Mouse (Mus musculus) skeletal muscle tissue, adult 2 months (tissue): ENCODE measurements around the gene Apba3.

ENCODE experiments used
- DNase-seq: peaks from one replicate; pipeline ENCODE4 v3.0.0-alpha.2; 2012; ENCODE audit warnings: low read depth, low spot score

Apba3 gene

DNA sequence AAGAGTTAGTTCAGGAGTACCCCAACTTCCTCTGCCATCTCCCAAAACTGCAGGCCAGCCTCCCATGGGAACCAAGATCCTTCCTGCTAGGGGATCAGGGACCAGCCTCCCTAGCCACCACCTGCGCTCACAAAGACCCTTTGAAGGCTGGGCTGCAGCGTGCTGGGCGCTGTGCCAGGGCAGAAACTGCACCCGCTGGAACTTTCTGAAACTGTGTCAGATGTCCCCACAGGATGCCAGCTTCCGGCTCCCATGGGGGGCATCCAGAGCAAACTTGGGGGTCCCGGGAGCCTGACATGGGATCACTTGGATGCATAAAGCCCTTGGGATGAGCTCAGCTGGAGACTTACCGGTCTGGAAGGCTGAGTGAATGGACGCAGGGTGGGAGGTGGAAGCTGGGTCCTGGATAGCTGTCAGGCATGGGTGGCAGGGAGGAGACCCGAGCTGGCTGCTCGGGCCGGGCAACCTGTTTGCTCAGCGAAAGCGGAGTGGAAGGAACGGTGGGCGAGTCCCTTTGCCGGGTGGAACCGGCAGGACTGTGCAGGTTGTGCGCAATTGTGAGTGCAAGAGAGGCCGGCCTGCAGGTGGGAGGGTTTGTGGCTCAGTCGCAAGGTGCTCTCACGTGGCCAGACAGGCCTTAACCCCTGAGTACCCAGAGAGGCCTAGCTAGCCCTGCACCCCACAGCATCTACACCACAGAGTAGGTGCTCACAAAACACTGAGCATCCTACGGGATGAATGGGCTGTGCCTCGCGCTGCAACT, 24.1 kb downstream of the Apba3 start:
- no peak for DNase-seq

DNA sequence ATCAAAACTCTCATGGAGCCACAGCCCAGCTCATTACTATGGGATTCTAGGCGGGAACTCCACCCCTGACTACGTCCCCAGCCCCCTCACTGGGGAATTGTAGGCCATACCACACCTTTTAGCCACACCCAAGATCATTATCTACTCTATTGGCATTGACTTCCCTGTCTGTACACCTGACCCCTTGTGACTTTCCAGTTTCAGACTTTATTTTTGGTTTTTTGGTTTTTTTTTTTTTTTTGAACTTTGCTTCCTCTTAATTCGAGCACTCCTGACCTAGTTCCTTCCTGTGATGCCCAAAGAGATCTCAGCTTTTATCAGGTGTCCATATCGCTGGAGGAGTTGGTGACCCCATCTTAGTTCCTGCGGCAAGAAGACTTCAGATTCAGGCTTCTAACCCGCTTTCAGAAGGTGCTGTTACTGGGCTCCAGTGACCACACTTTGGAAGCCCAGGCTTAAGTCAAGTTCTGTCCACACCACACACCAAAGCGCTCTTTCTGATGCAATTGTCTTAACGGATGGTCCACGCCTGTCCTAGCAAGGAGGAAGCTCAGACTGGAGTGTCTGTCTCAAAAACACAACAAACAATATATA, 24.8 kb downstream of the Apba3 start, which contains the start of gene Tjp3:
Tjp3 (minus strand) TSS at position 71 of the 594 bp plus-strand sequence.
- no peak for DNase-seq

DNA sequence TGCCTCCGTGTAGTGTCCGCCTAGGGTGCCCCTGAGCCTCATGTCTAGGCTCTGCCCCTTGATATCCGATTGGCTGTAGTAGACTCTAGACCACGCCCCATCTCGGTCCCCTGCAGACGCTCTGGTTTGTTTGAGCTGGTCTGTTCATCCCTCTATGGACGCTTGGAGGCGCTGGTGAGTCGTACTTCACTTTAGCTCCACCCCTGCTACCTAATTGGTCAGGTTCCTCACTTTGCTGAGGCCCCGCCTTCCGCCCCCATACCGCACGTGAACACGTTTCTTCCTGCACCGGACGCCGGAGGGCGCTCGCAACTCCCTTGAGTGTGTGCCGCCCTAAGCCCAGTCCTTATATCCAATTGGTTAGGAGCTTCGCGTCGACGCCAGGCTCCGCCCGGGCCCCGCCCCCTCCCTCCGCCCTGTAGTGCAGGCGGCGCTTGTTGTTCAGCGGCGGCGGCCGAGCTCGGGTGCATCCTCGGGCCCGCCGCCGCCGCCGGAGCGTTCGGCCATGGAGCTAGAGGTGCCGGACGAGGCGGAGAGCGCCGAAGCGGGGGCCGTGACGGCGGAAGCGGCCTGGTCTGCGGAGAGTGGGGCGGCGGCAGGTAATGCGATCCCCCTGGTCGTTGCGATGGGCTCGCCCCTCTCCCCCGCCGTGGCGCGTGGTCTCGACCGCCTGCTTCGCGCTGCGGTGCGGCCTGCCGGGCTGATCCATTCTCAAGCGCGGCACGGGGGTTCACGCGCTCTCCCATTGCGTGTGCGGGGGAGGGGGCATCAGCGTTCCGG, 26.0 kb downstream of the Apba3 start, which contains the start of gene Pip5k1c:
Pip5k1c (plus strand) TSS at position 410 of the 780 bp plus-strand sequence.
- DNase-seq, result peak; percentile 100

DNA sequence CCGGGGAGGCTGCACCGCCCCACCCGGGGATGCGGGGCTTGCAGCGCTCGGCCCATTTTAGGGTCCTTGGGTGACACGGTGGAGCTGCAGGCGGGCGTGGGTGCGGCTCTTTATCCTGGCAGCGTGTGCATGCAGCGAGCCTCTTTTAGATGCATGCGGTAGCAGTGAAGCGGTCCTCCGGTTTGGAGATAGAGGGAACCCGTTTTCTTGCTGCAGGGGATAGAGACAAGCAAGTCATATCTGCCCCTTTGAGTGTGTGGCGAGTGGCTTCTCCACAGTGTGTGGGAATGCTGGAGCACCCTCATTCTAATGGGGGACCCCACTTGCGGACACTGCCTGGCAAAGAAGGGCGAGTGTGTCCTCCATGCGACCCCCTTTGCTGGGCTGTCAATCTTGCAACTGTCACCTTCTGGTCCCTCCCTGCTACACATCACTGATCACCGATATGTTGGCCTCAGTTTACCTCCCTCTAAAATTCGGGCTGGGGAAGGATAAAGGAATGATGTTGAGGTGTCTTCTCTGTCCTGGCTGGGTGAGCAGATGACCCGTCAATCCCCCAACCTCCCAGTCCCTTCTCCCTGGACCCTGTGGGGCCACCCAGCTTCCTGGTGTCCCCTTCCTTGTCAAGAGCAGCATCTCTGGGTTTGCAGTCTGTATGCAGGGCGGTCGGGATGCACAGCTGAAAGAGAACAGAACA, 26.7 kb downstream of the Apba3 start:
- no peak for DNase-seq

DNA sequence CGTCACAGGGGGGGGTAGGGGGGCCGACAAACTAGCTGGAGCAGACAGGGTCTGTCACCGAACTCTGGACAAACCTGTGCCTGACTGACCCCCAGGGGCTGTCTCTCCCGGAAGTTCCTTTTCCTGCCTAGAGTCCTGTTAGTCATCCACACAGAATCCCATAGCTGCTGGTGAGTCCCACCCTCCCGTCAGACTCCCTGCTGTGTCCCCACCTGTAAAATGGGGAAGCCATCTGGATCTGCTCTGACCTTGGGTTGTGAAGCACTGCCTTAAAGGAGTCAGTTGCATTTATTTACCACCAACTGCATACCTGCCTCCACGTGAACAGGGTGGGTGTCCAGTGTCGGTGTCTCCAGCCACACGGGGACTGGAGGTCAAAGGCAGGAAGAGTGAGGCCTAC, 27.7 kb downstream of the Apba3 start:
- DNase-seq, result no peak

DNA sequence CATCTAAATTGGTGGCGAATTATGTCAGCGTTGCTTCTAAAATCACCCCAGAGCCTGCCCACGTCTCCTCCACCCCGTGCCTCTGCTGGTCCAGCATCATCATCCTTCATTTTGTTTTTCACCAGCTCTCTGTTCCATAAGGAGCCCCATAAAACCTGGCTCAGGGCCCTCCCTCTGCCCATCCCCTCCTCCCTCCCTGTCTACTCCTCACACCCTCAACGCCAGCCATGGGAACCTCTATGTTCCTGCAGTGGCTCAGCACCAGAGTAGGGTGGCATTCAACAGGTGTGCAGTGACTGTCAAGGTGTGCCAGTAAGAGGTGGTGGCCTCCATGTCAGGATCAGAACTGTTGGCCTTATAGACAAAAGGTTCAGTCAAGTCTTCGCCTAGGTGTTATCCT, 28.4 kb downstream of the Apba3 start:
- no peak for DNase-seq

DNA sequence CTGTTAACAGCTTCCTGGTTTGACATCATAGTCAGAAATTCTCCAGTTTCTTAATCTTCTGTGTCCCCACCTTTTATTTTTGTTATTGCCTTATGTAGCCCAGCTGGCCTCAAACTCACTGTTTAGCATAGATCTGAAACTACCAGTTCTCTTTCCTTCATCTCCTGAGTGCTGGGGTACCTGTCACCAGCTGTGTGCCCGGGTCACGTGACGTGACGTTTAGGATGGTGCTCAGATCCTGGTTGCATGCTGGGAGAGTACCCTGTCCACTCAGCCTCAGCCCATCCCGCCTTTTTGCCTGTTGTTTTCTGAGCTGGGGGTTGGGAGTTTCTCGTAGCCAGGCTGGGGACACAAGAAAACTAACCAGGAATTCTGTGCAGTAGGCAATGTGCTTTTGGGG, 30.5 kb downstream of the Apba3 start:
- DNase-seq, result no peak

DNA sequence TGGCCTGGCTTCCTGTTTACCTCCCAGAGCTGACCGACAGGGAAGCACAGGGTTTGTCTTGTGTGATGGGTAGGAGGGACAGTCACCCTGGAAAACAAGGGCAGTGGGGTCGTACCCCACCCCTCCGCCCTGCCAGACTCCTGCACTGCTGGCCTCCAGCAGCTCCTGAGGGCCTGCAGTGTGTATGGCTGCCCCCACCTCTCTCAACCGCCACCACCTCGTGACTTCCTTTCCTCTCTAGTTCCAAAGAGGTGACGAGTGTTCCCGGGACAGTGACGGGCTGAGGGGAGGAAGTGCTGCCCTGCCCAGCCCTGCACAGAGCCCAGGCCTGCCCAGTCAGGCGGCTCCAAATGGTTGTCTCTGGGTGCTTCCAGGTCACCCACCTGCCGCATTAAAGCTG, 31.1 kb downstream of the Apba3 start:
- DNase-seq, result peak; percentile 61

DNA sequence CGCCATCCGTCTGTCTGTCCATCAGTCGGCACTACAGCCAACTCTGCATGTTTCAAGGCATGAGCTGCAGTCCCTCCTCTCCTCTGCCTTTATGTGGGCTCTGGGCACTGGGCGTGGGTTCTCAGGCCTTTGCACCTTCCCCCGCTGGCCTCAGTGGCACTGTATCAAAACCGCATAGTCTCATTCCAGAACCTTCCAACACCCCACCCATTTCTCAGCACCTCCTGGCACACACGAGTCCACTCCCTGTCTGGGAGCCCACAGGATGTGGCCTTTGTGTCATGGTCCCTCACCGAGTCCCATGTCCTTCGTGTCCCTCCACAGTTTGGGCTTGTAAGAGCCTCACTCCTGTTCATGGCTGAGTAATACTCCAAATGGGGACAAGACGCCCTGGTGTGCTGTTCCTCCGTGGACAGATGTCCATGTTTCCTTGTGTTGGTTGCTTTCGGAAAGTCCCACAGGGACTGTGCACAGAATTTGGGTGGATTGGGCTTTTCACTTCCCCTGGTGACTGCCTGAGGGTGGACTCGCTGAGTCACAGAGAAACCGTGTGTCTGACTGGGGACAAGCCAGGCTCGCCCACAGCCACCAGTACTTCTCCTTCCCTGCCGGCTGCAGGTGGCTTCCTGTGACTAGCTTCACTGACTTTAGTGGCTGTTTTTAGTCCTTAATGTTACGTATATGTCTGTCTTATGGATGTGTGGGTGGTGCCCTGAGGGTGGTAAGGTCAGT, 31.8 kb downstream of the Apba3 start:
- DNase-seq, result peak; percentile 55

DNA sequence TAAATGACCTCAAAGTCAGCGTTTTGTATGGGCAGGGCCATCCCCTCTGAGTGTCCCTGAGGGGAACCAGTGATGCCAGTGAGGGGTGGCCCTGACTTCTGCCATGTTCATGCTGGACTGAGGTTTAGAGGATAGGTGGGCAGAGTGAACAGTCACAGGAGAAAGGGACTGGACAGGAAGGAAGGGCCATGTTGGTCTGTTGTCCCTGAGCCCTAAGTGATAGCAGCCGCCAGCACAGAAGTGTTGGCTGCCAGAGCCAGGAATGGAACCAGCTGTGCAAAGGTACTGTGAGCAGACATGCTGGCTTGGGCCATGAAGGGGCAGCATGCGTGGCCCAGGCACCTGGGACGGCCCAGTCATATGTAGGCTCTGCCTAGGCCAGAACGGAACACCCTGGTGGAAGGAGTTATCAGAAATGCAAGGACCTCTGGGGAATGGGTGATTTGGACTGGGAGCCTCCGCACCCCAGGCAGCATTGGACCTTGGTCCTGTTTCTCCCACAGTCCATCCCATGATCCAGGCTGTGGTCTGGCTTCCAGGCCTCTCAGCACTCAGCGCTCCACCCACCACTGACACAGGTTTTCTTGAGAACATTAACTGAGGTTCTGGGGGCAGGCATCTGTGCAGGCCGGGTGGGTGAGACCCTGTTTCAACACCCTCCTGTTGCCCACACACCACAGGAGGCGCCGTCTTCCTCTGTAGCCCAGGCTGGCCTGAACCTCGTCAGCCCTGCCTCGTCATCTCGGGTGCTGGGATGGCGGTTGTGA, 33.0 kb downstream of the Apba3 start:
- no peak for DNase-seq

DNA sequence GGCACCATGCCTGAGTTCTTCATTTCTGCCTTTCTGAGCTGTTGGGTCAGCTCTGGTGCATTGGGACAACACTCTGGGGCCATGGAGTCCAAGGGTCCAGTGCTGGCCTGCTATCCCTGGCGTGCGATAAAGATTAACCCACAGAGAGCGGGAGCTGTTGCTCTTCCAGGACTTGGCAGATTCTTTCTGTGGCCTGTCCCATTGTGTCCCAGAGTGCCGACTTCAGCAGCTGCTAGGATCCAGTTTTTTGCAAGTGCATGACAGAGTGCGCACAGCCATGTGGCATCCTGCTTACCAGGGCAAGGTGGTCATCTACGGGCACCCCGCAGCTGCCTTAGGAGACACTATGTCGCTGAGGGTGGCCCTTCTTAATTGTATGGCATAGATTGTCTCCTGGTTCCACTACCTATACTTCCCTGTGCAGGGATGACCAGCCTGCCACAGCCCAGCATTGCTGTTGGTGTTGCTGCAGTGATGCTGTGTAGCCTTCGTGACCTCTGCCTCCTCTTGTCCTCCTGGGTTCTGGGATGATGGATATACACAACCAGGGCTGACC, 33.7 kb downstream of the Apba3 start:
- DNase-seq, result no peak

DNA sequence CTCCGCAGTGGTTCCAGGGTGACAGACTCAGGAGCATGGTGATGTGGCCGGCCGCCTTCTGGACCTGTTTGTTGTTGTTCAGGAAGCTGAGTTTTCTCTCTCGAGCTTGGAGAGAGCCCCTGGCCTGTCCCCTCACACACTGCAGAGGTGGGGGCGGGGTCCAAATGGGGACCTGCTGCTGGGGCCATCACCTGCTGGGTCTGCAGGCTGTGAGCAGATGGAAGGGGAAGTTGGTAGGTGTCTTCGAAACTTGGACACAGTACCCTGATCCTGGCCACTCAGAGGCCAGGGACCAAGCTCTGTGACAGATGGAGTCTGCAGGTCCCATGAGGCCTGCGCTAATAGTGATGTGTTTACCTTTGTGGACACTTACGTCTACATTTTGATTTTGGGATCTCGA, 34.6 kb downstream of the Apba3 start:
- no peak for DNase-seq

DNA sequence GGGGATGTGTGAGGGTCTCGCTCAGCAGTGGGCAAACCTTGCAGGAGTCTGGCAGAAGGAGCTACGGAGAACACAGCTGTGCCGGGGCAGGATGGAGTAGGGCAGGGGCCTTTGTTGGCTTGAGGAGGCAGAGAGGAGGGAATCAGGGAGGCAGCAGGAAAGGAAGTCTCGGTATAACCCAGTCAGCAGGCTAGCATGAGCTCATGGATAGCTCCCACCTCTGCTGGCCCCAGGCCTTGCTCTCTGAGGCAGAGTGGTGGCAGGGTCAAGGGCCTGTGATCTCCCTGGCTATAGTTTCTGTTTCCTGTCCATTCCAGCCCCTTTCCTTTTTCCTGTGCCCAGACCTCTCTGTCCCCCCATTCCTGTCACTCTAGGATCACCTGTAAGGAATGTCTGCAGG, 35.5 kb downstream of the Apba3 start:
- DNase-seq, result no peak

DNA sequence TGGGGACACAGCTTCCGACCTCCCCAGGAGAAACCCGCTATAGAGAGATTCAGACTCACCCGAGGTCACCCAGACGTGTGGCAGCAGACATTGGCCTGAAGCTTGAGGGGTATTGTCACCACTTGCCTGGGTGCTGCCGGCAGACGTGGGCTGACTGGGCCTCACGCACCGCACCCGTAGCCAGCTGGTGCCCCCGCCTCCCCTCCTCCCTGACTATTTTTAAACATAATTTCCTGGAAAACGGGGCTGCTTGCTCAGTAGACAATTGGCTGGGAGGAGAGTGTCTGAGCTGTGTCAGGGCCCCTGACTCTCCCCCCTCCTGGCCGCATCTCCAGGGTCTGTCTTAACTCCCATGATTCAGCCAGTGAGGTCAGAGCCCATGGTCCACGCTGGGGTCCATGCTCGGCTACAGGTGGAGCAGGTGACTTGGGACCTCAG, 36.0 kb downstream of the Apba3 start:
- DNase-seq, result no peak

DNA sequence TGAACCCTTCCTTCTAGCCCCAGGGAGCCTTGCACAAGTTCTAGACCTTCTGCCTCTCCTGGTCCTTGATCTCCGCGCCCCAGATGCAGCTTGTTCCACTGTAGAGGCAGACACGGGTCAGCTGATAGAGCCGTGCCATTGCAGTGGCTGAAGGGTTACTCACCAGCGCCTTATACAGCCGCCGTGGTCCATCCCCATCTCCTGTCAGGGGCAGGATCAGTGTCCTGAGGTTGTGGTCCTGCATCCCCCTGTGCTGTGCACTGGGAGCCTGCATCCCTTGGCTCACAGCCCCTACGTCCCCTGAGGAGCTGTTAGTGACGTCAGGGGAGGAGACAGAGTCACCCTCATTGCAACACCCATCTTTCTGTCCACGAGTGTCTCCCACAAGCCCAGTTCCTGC, 36.5 kb downstream of the Apba3 start:
- no peak for DNase-seq

DNA sequence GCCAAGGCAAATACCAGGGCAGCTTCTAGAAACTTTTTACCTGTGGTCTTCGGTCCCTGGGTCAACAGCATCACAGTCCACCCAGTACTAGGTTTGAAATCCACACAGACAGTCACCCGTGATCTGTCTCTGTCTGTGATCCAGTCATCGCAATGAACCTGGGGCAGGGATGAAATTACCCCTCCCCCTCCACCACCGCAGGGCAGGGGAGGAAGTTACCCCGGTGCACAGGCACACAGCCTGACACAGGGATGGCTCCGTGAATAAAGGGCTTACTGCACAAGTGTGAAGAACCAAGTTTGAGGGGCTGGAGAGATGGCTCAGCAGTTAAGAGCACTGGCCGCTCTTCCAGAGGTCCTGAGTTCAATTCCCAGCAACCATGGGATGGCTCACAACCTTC, 37.0 kb downstream of the Apba3 start:
- DNase-seq, result no peak

DNA sequence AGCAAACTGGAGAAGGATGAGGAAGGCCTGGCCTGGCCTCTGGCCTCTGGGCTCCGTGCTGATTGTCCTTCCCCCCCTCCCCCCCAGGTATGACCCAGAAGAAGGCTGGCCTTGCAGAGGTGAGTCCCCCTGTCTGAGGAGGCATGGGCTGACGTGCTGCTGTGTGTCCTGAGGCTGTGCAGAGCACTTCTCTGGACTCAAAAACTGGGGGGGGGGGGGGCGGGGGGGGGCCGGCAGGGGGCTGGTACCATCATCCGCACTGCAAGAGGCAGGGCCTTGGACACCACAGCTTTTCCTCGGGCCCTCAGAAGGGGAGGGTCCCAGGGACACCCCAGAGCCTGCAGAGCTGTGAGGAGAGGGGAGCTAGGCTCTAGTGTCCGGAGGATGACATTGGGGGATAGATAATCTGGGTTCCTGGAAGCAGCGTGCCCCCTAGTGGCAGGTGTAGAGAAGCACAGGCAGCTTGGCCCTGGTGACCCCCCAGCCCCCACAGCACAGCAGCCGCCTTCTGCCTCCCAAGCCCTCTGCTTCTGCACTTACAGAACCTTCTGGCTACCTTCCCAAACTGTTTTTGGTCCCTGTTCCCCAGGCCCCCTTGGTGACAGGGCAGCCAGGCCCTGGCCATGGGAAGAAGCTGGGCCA, 38.0 kb downstream of the Apba3 start:
- DNase-seq, result peak; percentile 52

DNA sequence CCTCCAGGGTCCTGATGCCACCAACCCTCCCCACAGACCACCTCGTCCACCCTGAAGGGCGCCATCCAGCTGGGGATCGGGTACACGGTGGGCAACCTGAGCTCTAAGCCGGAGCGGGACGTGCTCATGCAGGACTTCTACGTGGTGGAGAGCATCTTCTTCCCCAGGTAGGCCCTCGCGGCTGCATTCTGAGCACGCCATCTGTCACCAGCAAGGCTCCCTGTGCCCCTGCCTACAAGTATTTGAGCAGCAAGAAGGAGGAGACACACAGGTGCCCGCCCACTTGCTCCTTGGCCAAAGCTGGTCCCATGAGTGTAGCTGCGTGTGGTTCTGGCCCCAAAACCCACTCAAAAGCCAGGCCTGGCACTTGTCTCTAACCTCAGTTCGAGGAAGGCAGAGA, 38.9 kb downstream of the Apba3 start:
- no peak for DNase-seq

DNA sequence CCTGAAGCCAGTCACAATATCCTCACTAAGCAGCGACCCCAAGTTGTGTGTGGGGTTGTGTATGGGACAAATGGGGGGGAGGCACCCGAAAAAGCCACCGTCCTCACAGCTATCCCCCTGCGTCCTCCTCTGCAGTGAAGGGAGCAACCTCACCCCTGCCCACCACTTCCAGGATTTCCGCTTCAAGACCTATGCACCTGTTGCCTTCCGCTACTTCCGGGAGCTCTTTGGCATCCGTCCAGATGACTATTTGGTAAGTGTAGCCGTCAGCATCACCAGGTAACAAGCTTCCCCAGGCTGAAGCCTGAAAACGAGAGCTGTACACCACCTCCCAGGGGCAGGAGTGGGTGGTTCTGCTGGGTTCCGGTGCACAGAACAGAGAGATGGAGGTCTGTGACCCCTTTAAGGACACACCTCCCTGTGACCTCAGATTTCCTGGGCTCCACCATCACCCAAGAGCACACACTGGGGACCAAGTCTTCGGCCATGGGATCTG, 39.5 kb downstream of the Apba3 start:
- DNase-seq, result no peak
